Mouse (Mus musculus) yolk sac, embryonic 10.5 days (tissue): ENCODE results near the gene Prkcb.
"Not testable (repeated sequence)": the region's sequence is repeated elsewhere in the genome, so short reads cannot be mapped to it uniquely, and the experiment has no call there.

Source experiments
- DNase-seq: peaks from one replicate; pipeline ENCODE4 v3.0.0-alpha.2; 2017; ENCODE audit warnings: low spot score

Gene Prkcb

GRCm38 (mm10) chr7:122288605-122289242 lies at the start of gene Prkcb:
TSS of gene Prkcb (plus strand) at chr7:122288751.
- peak; percentile 50 for DNase-seq

- DNase-seq: no peak
Measured at GRCm38 (mm10) chr7:122238939-122239338, 49.6 kb upstream of the Prkcb start.

- DNase-seq: no peak
Measured at GRCm38 (mm10) chr7:122240413-122241119, 48.0 kb upstream of the Prkcb start.

- peak; percentile 14 for DNase-seq
Measured at GRCm38 (mm10) chr7:122242260-122242659, 46.3 kb upstream of the Prkcb start.

GRCm38 (mm10) chr7:122242744-122243143 lies 45.8 kb upstream of the Prkcb start:
- DNase-seq: not testable (repeated sequence)

- DNase-seq: no peak
Measured at GRCm38 (mm10) chr7:122244166-122244565, 44.4 kb upstream of the Prkcb start.

- DNase-seq: no peak
Measured at GRCm38 (mm10) chr7:122244584-122244983, 44.0 kb upstream of the Prkcb start.

GRCm38 (mm10) chr7:122245976-122246375 lies 42.6 kb upstream of the Prkcb start:
- no peak for DNase-seq

- DNase-seq: no peak
Measured at GRCm38 (mm10) chr7:122247254-122247864, 41.2 kb upstream of the Prkcb start.

- DNase-seq: no peak
Measured at GRCm38 (mm10) chr7:122249321-122249821, 39.2 kb upstream of the Prkcb start.

GRCm38 (mm10) chr7:122251197-122252011 lies 37.1 kb upstream of the Prkcb start:
- peak; percentile 51 for DNase-seq

GRCm38 (mm10) chr7:122256722-122257121 lies 31.8 kb upstream of the Prkcb start:
- no peak for DNase-seq

GRCm38 (mm10) chr7:122258521-122258920 lies 30.0 kb upstream of the Prkcb start:
- DNase-seq: no peak

GRCm38 (mm10) chr7:122260055-122260602 lies 28.4 kb upstream of the Prkcb start:
- no peak for DNase-seq

GRCm38 (mm10) chr7:122268983-122269486 lies 19.5 kb upstream of the Prkcb start:
- no peak for DNase-seq

- DNase-seq: no peak
Measured at GRCm38 (mm10) chr7:122272334-122272733, 16.2 kb upstream of the Prkcb start.

GRCm38 (mm10) chr7:122279580-122279979 lies 9.0 kb upstream of the Prkcb start:
- no peak for DNase-seq

GRCm38 (mm10) chr7:122280334-122280733 lies 8.2 kb upstream of the Prkcb start:
- DNase-seq: no peak

- DNase-seq: no peak
Measured at GRCm38 (mm10) chr7:122282584-122282983, 6.0 kb upstream of the Prkcb start.

- no peak for DNase-seq
Measured at GRCm38 (mm10) chr7:122287217-122287616, 1.3 kb upstream of the Prkcb start.

- peak; percentile 11 for DNase-seq
Measured at GRCm38 (mm10) chr7:122289243-122290111, 926 bp downstream of the Prkcb start.
